Mouse (Mus musculus) liver, embryonic 15.5 days (tissue): ENCODE measurements at regions not wholly inside any gene's neighbourhood (a gene's known extent, or its start where the extent isn't known, plus 50 kb on each side); places are given as distances from the start of the nearest gene placed in this dataset.

Experiments used
- ATAC-seq: fragments of 200-750 bp; cut with Nextera tagmentation; 2 replicates; pipeline ENCODE4 v1.8.0; 2017; ENCODE audit warnings: moderate number of reproducible peaks, mild to moderate bottlenecking, moderate library complexity; ENCODE audit not compliant: insufficient read depth
- H3K27ac ChIP-seq: fragments of 300-500 bp; sonication (generic); replicated peaks from 2 replicates; pipeline ENCODE4 v1.5.1; 2015; ENCODE audit warnings: mild to moderate bottlenecking, inconsistent platforms
- H3K27me3 ChIP-seq: fragments of 300-500 bp; sonication (generic); 2 replicates; pipeline ENCODE4 v1.6.1; 2015; ENCODE audit warnings: mild to moderate bottlenecking, inconsistent platforms
- H3K36me3 ChIP-seq: fragments of 300-500 bp; sonication (generic); replicated peaks from 2 replicates; pipeline ENCODE4 v1.6.1; 2015; ENCODE audit warnings: moderate library complexity, mild to moderate bottlenecking, inconsistent platforms
- H3K4me1 ChIP-seq: fragments of 300-500 bp; sonication (generic); replicated peaks from 2 replicates; pipeline ENCODE4 v1.6.1; 2015; ENCODE audit warnings: inconsistent platforms
- H3K4me2 ChIP-seq: fragments of 300-500 bp; sonication (generic); 2 replicates; pipeline ENCODE4 v1.6.1; 2015; ENCODE audit warnings: moderate library complexity, mild to moderate bottlenecking, inconsistent platforms
- H3K4me3 ChIP-seq: fragments of 300-500 bp; sonication (generic); replicated peaks from 2 replicates; pipeline ENCODE4 v1.5.1; 2015; ENCODE audit warnings: mild to moderate bottlenecking, inconsistent platforms
- H3K9ac ChIP-seq: fragments of 300-500 bp; sonication (generic); 2 replicates; pipeline ENCODE4 v1.6.1; 2015; ENCODE audit warnings: moderate library complexity, mild to moderate bottlenecking, inconsistent platforms
- H3K9me3 ChIP-seq: fragments of 300-500 bp; sonication (generic); replicated peaks from 2 replicates; pipeline ENCODE4 v1.6.1; 2016; ENCODE audit warnings: inconsistent platforms
- WGBS: fragments of 180-500 bp; shearing (Covaris S2); methylation state at CpG from one replicate; pipeline ENCODE4 v1.1.7; 2015; ENCODE audit warnings: mixed read lengths; ENCODE audit not compliant: insufficient replicate concordance; 5-methylcytosine and 5-hydroxymethylcytosine counted together

GRCm38 (mm10) chr4:55710476-55710875 lies 178.2 kb upstream of the Klf4 start:
- ATAC-seq = no peak

DNA sequence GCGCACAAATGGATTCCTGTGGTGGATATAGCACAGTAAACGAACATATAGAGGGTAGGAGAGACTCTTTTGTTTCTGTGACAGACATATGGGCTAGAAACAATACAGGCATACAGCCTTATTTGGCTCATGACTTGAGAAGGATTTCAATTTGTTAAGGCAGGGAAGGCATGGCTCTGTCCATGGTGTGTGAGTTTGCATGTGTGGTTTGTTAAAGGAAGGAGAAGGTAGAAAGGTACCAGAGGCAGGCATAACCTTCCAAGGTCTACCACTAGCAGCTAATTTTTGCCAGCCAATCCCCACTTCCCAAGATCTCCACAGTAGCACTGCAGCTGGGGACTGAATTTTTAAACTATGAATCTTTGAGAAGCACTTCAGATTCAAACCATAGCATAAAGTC lies 176.5 kb upstream of the Klf4 start:
- Histone ChIP-seq H3K9me3 (no peaks in the 10 kb centered on the region), H3K36me3 (no peaks in the 10 kb centered on the region), H3K9ac (no peak overlapping the region), H3K4me1 (no peaks in the 10 kb centered on the region), H3K27me3 (no peaks in the 10 kb centered on the region), H3K4me3 (no peak overlapping the region), H3K4me2 (no peak overlapping the region), H3K27ac (no peak overlapping the region)
- 55% methylated on average over 2 of the region's 2 CpGs for WGBS
- ATAC-seq = no peak

More at GRCm38 (mm10) chr4:55710476-55710875, 178.2 kb upstream of the Klf4 start:
- WGBS = 63% methylated on average over 5 of the region's 5 CpGs
- no peaks in the 10 kb centered on the region for H3K36me3 ChIP-seq
- no peak overlapping the region for H3K9ac ChIP-seq
- no peak overlapping the region for H3K4me3 ChIP-seq
- H3K4me2 ChIP-seq = no peak overlapping the region
- H3K4me1 ChIP-seq = no peaks in the 10 kb centered on the region
- H3K27ac ChIP-seq = no peak overlapping the region
- no peaks in the 10 kb centered on the region for H3K27me3 ChIP-seq
- no peaks in the 10 kb centered on the region for H3K9me3 ChIP-seq

- 66% methylated on average over 10 of the region's 10 CpGs for WGBS
- Histone ChIP-seq H3K9ac (no peak overlapping the region), H3K9me3 (no peaks in the 10 kb centered on the region), H3K27ac (no peak overlapping the region), H3K4me3 (no peak overlapping the region), H3K4me1 (no peaks in the 10 kb centered on the region), H3K36me3 (no peaks in the 10 kb centered on the region), H3K4me2 (no peak overlapping the region), H3K27me3 (no peaks in the 10 kb centered on the region)
- no peak for ATAC-seq
Measured at GRCm38 (mm10) chr4:55707916-55708315, 175.7 kb upstream of the Klf4 start.

- no peaks in the 10 kb centered on the region for H3K4me1 ChIP-seq
- no peak overlapping the region for H3K4me3 ChIP-seq
- H3K27me3 ChIP-seq = no peaks in the 10 kb centered on the region
- no peak overlapping the region for H3K9ac ChIP-seq
- 65% methylated on average over 4 of the region's 4 CpGs for WGBS
- ATAC-seq = no peak
- no peak overlapping the region for H3K4me2 ChIP-seq
- no peak overlapping the region for H3K27ac ChIP-seq
- no peaks in the 10 kb centered on the region for H3K9me3 ChIP-seq
- no peaks in the 10 kb centered on the region for H3K36me3 ChIP-seq
Measured at GRCm38 (mm10) chr4:55704921-55705320, 172.7 kb upstream of the Klf4 start.

GRCm38 (mm10) chr4:55703346-55703916 lies 171.2 kb upstream of the Klf4 start:
- H3K9me3 ChIP-seq = no peaks in the 10 kb centered on the region
- H3K9ac ChIP-seq = no peak overlapping the region
- no peak overlapping the region for H3K27ac ChIP-seq
- 41% methylated on average over 2 of the region's 2 CpGs for WGBS
- H3K36me3 ChIP-seq = no peaks in the 10 kb centered on the region
- no peaks in the 10 kb centered on the region for H3K27me3 ChIP-seq
- H3K4me3 ChIP-seq = no peak overlapping the region
- H3K4me1 ChIP-seq = no peaks in the 10 kb centered on the region
- no peak overlapping the region for H3K4me2 ChIP-seq
- no peak for ATAC-seq

DNA sequence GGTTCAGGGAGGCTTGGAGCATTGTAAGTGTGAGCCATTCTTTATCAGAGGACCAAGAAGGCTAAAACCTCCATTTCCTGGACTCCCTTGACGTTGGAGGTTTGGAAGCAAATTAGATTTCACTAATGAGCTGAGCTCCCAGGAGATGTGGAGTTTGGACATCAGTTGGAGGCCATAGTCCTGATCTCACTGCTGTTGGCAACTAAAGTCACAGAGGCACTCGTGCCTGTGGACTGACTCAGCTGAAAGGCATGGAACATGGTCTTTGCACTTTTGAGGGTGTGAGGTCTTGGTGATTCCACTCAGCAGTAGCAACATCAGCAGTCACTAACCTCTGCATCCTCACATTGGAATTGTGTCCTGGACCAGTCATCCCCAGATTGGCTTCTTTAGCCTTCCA lies 169.1 kb upstream of the Klf4 start:
- Histone ChIP-seq H3K9ac (no peak overlapping the region), H3K4me3 (no peak overlapping the region), H3K9me3 (no peaks in the 10 kb centered on the region), H3K4me1 (no peaks in the 10 kb centered on the region), H3K27me3 (no peaks in the 10 kb centered on the region), H3K27ac (no peak overlapping the region), H3K4me2 (no peak overlapping the region), H3K36me3 (no peaks in the 10 kb centered on the region)
- WGBS = 53% methylated on average over 2 of the region's 2 CpGs
- no peak for ATAC-seq

DNA sequence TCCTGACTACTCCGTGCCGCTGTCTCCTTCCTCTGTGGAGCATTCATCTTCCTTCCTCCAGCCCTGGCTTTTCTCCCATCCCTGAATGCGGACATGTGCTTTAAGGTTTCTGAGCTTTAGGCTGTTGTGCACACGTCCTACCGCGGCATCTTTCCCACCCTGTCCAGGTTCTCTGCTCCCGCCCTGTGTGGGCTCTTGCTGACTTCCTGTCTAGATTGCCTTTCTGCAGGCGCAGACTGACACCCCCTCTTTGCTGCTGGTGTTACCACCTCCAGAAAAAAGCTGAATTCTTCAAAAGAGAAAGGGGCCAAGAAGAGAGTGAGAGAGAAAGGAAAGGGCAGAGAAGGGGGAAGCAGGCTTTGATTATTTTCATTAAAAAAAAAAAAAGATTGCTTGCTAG lies 167.7 kb upstream of the Klf4 start:
- Histone ChIP-seq H3K4me3 (no peak overlapping the region), H3K9me3 (no peaks in the 10 kb centered on the region), H3K4me2 (no peak overlapping the region), H3K4me1 (no peaks in the 10 kb centered on the region), H3K27ac (no peak overlapping the region), H3K27me3 (no peaks in the 10 kb centered on the region), H3K9ac (no peak overlapping the region), H3K36me3 (no peaks in the 10 kb centered on the region)
- WGBS = 57% methylated on average over 8 of the region's 8 CpGs
- ATAC-seq = no peak

DNA sequence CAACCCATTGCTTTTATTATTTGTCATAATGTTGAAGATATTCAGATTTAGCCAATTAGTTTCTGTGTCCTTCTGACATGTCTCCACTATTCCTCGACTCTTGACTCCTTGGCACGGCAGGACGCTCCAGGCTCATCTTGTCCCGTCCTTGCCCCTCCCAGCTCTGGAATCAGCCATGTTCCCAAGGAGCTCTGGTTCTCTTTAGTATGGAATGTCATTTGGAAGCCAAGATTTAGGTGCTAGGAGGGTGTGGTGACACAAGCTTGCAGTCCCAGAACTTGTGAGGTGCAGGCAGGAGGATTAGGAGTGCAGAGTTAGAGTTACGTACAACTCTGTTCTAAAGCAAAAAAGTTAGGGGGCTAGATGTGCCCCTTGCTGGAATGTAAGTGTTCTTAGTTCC lies 166.9 kb upstream of the Klf4 start:
- Histone ChIP-seq H3K27me3 (no peaks in the 10 kb centered on the region), H3K9me3 (no peaks in the 10 kb centered on the region), H3K36me3 (no peaks in the 10 kb centered on the region), H3K4me3 (no peak overlapping the region), H3K27ac (no peak overlapping the region), H3K4me2 (no peak overlapping the region), H3K9ac (no peak overlapping the region), H3K4me1 (no peaks in the 10 kb centered on the region)
- ATAC-seq = no peak
- WGBS = 67% methylated on average over 5 of the region's 5 CpGs

DNA sequence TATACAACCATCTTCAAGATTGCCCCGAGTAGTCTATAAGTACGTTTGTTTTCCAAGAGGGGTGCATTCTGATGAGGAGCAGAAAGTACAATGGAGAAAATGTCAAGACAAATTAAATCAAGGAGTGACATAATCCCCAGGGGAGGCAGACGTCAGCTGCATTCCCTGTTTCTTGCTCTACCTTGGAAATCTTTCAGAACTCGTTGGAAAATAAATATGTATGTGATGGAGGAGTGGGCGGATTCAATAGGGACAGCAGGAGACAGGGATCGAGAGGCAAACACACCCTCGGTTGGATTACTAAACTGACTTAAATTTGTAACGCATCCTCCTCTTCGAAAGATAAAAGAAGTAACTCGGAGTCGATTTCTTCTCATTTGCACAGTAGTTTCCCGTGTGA lies 164.8 kb upstream of the Klf4 start:
- Histone ChIP-seq H3K27ac (no peak overlapping the region), H3K4me3 (no peak overlapping the region), H3K9ac (no peak overlapping the region), H3K36me3 (no peaks in the 10 kb centered on the region), H3K9me3 (no peaks in the 10 kb centered on the region), H3K4me2 (no peak overlapping the region), H3K27me3 (no peaks in the 10 kb centered on the region), H3K4me1 (no peaks in the 10 kb centered on the region)
- no peak for ATAC-seq
- WGBS = 65% methylated on average over 12 of the region's 12 CpGs

GRCm38 (mm10) chr4:55696428-55696827 lies 164.2 kb upstream of the Klf4 start:
- H3K4me3 ChIP-seq = no peak overlapping the region
- no peak overlapping the region for H3K9ac ChIP-seq
- H3K36me3 ChIP-seq = no peaks in the 10 kb centered on the region
- no peaks in the 10 kb centered on the region for H3K4me1 ChIP-seq
- 55% methylated on average over 1 of the region's 1 CpGs for WGBS
- H3K4me2 ChIP-seq = no peak overlapping the region
- ATAC-seq = no peak
- H3K9me3 ChIP-seq = no peaks in the 10 kb centered on the region
- H3K27me3 ChIP-seq = no peaks in the 10 kb centered on the region
- H3K27ac ChIP-seq = no peak overlapping the region

GRCm38 (mm10) chr4:55695246-55695645 lies 163.0 kb upstream of the Klf4 start:
- ATAC-seq = no peak
- Histone ChIP-seq H3K4me3 (no peak overlapping the region), H3K9me3 (no peaks in the 10 kb centered on the region), H3K36me3 (no peaks in the 10 kb centered on the region), H3K9ac (no peak overlapping the region), H3K27ac (no peak overlapping the region), H3K4me1 (no peaks in the 10 kb centered on the region), H3K27me3 (no peaks in the 10 kb centered on the region), H3K4me2 (no peak overlapping the region)
- WGBS = 49% methylated on average over 1 of the region's 1 CpGs

DNA sequence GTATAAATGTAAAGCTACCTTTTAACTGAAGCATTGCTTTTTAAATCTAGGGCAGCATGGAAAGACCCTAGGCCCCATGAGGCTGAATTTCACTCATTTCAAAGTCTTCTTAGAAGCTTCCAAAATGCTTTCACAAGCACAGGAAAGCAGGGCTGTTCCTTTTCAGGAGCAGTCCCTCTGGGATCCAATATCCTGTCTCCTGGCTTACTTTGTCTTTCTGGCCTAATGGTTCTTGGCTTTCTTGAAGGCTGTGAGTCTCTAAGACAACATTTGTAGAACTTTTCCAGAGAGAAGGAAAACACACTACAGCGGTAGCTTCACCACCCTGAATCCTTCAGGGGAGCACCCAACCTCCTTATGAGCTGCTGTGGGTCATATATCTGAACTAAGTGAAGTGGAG lies 157.2 kb upstream of the Klf4 start:
- 63% methylated on average over 1 of the region's 1 CpGs for WGBS
- Histone ChIP-seq H3K27me3 (no peaks in the 10 kb centered on the region), H3K9ac (no peak overlapping the region), H3K4me2 (no peak overlapping the region), H3K9me3 (no peaks in the 10 kb centered on the region), H3K27ac (no peak overlapping the region), H3K4me3 (no peak overlapping the region), H3K36me3 (no peaks in the 10 kb centered on the region), H3K4me1 (no peaks in the 10 kb centered on the region)
- no peak for ATAC-seq
